Mouse (Mus musculus): ENCODE results near the gene Foxo1.

DNA sequence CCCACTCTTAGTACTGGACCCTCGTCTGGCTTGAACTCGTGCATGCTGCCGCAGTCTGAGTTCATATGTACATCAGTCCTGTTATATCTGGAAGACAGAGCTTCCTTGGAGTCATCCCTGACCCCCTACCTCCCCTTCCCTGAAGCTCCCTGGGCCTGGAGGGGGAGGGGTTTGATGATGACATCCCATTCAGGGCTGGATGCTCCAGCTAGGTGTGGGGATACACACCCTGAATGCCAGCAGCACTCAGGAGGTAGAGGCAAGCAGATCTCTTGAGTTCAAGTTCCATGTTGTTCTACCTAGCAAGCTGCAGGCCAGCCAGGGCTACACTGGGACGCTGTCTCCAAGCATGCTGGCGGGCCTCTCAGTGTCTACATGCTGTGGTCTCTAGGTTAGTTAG lies 56.9 kb downstream of the Foxo1 start:
- TF ChIP-seq CTCF (IDR thresholded peaks at IDR 0.05; ENCODE audit: low read depth) (no peak), EP300 (IDR thresholded peaks at IDR 0.05; ENCODE audit: low read depth) (no peak)

Data from liver, embryonic 14.5 days (tissue).